Mouse (Mus musculus): ENCODE data around the gene Dnaic2. TPM values are rescaled to one million over a fixed set of nuclear protein-coding genes. Genes with fewer than 3 reads are reported as not detected.

The Dnaic2 gene
- total and polyA plus RNA-seq, 3 experiments = 0.16 to 1.5 (median 0.18) TPM

DNA sequence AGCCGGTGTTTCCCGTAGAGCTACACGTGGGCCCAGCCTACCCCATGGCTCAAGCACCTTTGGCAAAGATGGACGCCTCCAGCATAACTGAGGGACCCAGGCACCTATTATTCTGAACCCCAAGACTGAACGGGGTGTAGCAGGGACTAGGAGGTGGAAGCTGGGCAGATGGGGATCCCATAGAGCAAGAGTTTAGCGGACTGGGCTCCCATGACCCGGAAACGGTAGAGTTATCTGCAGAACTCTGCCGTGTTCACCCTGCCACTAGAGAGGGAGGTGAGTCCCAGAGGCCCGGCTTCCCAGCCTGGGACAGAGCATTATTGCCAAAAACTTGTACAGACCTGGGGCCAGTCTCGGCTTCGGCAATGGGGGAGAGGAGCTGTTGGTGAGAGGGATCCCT is 63.0 kb downstream of the Dnaic2 start:
- no peaks in the 10 kb centered on the region for H3K79me2 ChIP-seq (replicated peaks; ENCODE audit: control insufficient read depth, insufficient read depth, low read length)
- H3K27me3 ChIP-seq (ENCODE audit: control insufficient read depth, insufficient read depth, low read length) = peaks cover 18% of the 10 kb centered on the region
- no peak overlapping the region for H3K4me3 ChIP-seq
- WGBS = 75% methylated on average over 12 of the region's 12 CpGs
- no peaks in the 10 kb centered on the region for H3K36me3 ChIP-seq (ENCODE audit: control insufficient read depth, insufficient read depth, low read length)
- H3K9ac ChIP-seq (ENCODE audit: low read depth, low read length) = no peak overlapping the region
- no peak overlapping the region for H3K27ac ChIP-seq
- intact Hi-C loops (cut with DNase I) = no loop called here
- H3K4me1 ChIP-seq (ENCODE audit: control insufficient read depth, insufficient read depth, low read length) = 0 out of 2 replicates have a peak, but pooled peaks cover 1% of the 10 kb centered on the region
- DNase-seq = no peak
- no peak for TF ChIP-seq CTCF (IDR thresholded peaks at IDR 0.05)
- TF ChIP-seq EP300 (IDR thresholded peaks at IDR 0.05; ENCODE audit: insufficient read depth, low read depth, low read length) = no peak
- no peak for TF ChIP-seq POLR2A (IDR thresholded peaks at IDR 0.05; ENCODE audit: insufficient read depth, low read depth, low read length)

DNA sequence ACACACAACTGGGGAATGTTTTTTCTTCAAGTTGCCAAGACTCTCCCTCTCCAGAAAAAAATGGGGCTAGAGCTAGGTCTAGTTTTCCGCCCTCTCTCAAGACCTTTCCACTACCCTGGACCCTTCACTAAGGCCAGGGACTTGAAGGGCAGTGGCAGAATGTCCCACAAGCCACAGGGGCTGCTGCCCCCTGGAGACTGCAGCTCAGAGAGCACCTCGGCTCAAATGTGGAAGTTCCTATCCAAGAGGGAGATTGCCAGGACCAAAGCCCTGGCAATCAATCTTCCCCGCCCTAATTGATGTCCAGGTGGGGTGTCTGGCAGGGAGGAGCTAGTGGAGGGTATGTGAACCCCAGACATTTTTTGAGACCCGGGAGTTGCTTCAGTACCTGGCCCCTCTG is 63.6 kb downstream of the Dnaic2 start:
- no peak for DNase-seq

DNA sequence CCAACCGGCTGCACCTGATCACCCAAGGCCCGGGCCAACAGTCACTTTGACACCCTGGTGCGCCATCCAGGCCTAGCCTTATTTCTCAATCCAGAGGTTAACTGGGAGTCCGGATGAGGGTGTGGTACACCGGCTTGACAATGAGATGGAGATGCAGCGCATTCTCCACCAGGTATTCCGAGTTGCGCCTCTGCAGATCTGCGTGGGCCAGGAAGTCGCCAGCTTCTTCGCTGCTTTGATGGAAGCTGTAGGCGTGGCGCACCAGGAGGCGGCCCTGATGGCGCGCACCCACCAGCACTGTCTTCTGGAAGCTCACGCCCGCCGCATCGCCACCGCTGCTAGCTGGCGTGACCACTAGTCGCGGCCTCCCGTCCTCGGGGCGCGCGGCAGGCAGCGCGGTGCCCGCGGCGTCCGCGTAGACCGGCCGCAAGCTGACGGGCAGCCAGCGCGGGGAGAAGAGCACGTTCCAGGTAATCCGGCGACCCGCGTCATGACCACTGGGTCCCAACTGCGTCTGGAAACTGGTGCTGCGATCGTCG is 64.2 kb downstream of the Dnaic2 start:
- no peak overlapping the region for H3K27ac ChIP-seq
- no peak for TF ChIP-seq POLR2A (IDR thresholded peaks at IDR 0.05; ENCODE audit: insufficient read depth, low read depth, low read length)
- TF ChIP-seq CTCF (IDR thresholded peaks at IDR 0.05) = no peak
- TF ChIP-seq EP300 (IDR thresholded peaks at IDR 0.05; ENCODE audit: insufficient read depth, low read depth, low read length) = no peak

More for the DNA sequence above, 63.6 kb downstream of the Dnaic2 start:
- H3K4me1 ChIP-seq (ENCODE audit: control insufficient read depth, insufficient read depth, low read length) = 0 out of 2 replicates have a peak, but pooled peaks cover 1% of the 10 kb centered on the region
- WGBS = 53% methylated on average over 4 of the region's 4 CpGs
- H3K27ac ChIP-seq = no peak overlapping the region
- no peak overlapping the region for H3K4me3 ChIP-seq
- H3K27me3 ChIP-seq (ENCODE audit: control insufficient read depth, insufficient read depth, low read length) = peaks cover 16% of the 10 kb centered on the region
- TF ChIP-seq POLR2A (IDR thresholded peaks at IDR 0.05; ENCODE audit: insufficient read depth, low read depth, low read length) = no peak
- peak; percentile 28 for TF ChIP-seq CTCF (IDR thresholded peaks at IDR 0.05)
- no peak for TF ChIP-seq EP300 (IDR thresholded peaks at IDR 0.05; ENCODE audit: insufficient read depth, low read depth, low read length)
- no peaks in the 10 kb centered on the region for H3K79me2 ChIP-seq (replicated peaks; ENCODE audit: control insufficient read depth, insufficient read depth, low read length)
- no peak overlapping the region for H3K9ac ChIP-seq (ENCODE audit: low read depth, low read length)
- H3K36me3 ChIP-seq (ENCODE audit: control insufficient read depth, insufficient read depth, low read length) = no peaks in the 10 kb centered on the region
- intact Hi-C loops (cut with DNase I) = no loop called here

DNA sequence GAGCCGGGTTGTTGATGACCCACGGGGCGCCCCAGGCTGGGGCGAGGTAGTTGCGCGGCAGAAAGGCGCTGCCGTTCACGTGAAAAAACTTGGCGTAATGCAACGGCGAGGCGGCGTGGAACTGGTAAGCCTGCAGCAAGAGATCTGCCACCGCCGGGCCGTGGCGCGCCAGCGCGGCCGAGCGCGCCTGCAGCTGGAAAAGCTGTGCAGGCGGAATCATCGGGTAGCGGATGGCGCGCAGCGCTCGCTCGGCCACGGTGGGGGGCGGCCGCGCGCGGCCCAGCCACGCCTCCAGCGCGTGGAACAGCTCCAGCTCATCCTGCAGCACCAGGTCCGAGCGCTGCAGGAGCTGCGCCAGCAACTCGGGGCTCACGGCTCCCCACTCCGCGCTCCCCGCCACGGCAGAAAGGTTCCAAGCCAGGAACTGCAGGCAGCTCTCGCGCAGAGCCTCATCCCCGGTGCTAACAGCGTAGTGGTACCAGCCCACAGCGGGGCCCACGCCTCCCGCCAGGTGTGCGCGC is 64.7 kb downstream of the Dnaic2 start:
- Histone ChIP-seq H3K9ac (ENCODE audit: low read depth, low read length) (no peak overlapping the region), H3K4me1 (ENCODE audit: control insufficient read depth, insufficient read depth, low read length) (0 out of 2 replicates have a peak, but pooled peaks cover 1% of the 10 kb centered on the region), H3K4me3 (peak overlapping the region; percentile 32), H3K36me3 (ENCODE audit: control insufficient read depth, insufficient read depth, low read length) (no peaks in the 10 kb centered on the region), H3K27me3 (ENCODE audit: control insufficient read depth, insufficient read depth, low read length) (peaks cover 10% of the 10 kb centered on the region), H3K79me2 (replicated peaks; ENCODE audit: control insufficient read depth, insufficient read depth, low read length) (no peaks in the 10 kb centered on the region), H3K27ac (no peak overlapping the region)
- 2% methylated on average over 50 of the region's 59 CpGs for WGBS
- DNase-seq = no peak
- no peak for TF ChIP-seq EP300 (IDR thresholded peaks at IDR 0.05; ENCODE audit: insufficient read depth, low read depth, low read length)
- no peak for TF ChIP-seq CTCF (IDR thresholded peaks at IDR 0.05)
- TF ChIP-seq POLR2A (IDR thresholded peaks at IDR 0.05; ENCODE audit: insufficient read depth, low read depth, low read length) = no peak
- intact Hi-C loops (cut with DNase I) = no loop called here

More for the DNA sequence above, 64.2 kb downstream of the Dnaic2 start:
- WGBS = 6% methylated on average over 50 of the region's 50 CpGs
- Histone ChIP-seq H3K4me1 (ENCODE audit: control insufficient read depth, insufficient read depth, low read length) (0 out of 2 replicates have a peak, but pooled peaks cover 1% of the 10 kb centered on the region), H3K4me3 (peak overlapping the region; percentile 32), H3K9ac (ENCODE audit: low read depth, low read length) (no peak overlapping the region), H3K36me3 (ENCODE audit: control insufficient read depth, insufficient read depth, low read length) (no peaks in the 10 kb centered on the region), H3K79me2 (replicated peaks; ENCODE audit: control insufficient read depth, insufficient read depth, low read length) (no peaks in the 10 kb centered on the region), H3K27me3 (ENCODE audit: control insufficient read depth, insufficient read depth, low read length) (peaks cover 14% of the 10 kb centered on the region)
- intact Hi-C loops (cut with DNase I) = no loop called here
- DNase-seq = no peak

DNA sequence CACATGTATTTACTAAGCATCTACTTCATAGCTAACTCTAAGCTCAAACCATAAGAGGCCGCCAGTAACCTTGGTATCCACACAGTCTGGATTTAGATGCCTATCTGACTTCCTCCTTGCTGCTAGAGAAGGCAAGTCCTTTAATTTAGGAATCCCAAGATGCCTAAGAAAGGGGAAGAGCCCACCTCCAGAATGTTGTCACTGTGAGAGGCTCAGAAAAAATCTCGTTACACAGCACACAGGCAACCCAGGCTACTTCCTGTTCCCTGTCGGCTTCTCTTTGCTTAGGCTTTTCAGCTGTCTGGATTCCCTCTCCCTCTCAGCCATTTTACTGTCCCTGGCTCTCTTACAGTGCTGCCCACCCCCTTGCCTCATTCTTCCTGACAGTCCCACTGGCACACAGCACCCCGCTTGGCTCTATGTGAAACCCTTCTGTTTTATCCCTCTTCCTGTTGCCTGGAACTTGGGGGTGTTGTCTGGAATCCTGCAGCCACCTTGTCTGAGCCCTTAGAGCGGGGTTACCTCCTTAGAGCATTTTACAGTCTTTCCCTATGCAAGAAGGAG is 65.8 kb downstream of the Dnaic2 start:
- Histone ChIP-seq H3K4me1 (ENCODE audit: control insufficient read depth, insufficient read depth, low read length) (0 out of 2 replicates have a peak, but pooled peaks cover 1% of the 10 kb centered on the region), H3K79me2 (replicated peaks; ENCODE audit: control insufficient read depth, insufficient read depth, low read length) (no peaks in the 10 kb centered on the region), H3K4me3 (no peak overlapping the region), H3K27ac (no peak overlapping the region), H3K9ac (ENCODE audit: low read depth, low read length) (no peak overlapping the region), H3K27me3 (ENCODE audit: control insufficient read depth, insufficient read depth, low read length) (peaks cover 10% of the 10 kb centered on the region), H3K36me3 (ENCODE audit: control insufficient read depth, insufficient read depth, low read length) (no peaks in the 10 kb centered on the region)
- 53% methylated on average over 5 of the region's 5 CpGs for WGBS
- TF ChIP-seq EP300 (IDR thresholded peaks at IDR 0.05; ENCODE audit: insufficient read depth, low read depth, low read length) (no peak), CTCF (IDR thresholded peaks at IDR 0.05) (no peak)
- intact Hi-C loops (cut with DNase I) = no loop called here
- DNase-seq = no peak

DNA sequence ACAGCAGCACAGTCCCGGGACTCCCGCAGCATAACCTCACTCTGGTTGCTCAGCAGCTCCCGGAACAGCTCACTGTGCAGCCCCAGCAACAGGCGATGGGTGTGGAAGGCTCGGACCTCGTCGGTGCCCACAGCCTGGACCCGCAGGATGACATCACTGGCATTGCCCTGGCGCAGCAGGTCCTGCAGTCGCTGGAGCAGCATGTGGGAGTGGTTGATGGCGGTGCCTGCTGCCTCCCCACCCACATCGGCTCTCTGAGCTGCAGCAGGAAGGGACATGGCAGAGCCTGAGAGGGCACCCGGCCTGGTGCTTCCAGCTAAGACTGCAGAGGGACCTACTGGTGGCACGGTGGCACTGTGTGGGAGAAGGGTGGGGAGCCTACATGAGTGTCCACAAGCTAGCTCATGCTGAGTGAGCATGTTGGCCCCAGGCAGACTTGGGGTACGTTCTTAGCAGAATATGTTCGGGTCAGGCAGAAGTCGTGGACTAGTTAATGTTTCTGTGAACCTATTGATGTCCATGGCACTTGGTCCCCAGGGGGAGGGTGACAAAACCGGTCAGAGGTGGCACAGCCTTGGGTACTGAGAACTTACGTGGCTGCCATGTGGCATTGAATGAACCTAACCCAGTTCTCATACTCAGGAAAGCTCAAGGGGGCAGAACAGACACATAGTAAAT is 66.8 kb downstream of the Dnaic2 start:
- Histone ChIP-seq H3K4me3 (no peak overlapping the region), H3K27me3 (ENCODE audit: control insufficient read depth, insufficient read depth, low read length) (peaks cover 10% of the 10 kb centered on the region), H3K27ac (no peak overlapping the region), H3K9ac (ENCODE audit: low read depth, low read length) (no peak overlapping the region), H3K4me1 (ENCODE audit: control insufficient read depth, insufficient read depth, low read length) (0 out of 2 replicates have a peak, but pooled peaks cover 1% of the 10 kb centered on the region), H3K36me3 (ENCODE audit: control insufficient read depth, insufficient read depth, low read length) (no peaks in the 10 kb centered on the region), H3K79me2 (replicated peaks; ENCODE audit: control insufficient read depth, insufficient read depth, low read length) (no peaks in the 10 kb centered on the region)
- intact Hi-C loops (cut with DNase I) = no loop called here
- TF ChIP-seq EP300 (IDR thresholded peaks at IDR 0.05; ENCODE audit: insufficient read depth, low read depth, low read length) (no peak), CTCF (IDR thresholded peaks at IDR 0.05) (no peak), POLR2A (IDR thresholded peaks at IDR 0.05; ENCODE audit: insufficient read depth, low read depth, low read length) (no peak)
- no peak for DNase-seq
- WGBS = 72% methylated on average over 19 of the region's 19 CpGs

Measured in heart, adult 2 months (tissue).